Mouse (Mus musculus): ENCODE results near the gene Abcb9.

DNA sequence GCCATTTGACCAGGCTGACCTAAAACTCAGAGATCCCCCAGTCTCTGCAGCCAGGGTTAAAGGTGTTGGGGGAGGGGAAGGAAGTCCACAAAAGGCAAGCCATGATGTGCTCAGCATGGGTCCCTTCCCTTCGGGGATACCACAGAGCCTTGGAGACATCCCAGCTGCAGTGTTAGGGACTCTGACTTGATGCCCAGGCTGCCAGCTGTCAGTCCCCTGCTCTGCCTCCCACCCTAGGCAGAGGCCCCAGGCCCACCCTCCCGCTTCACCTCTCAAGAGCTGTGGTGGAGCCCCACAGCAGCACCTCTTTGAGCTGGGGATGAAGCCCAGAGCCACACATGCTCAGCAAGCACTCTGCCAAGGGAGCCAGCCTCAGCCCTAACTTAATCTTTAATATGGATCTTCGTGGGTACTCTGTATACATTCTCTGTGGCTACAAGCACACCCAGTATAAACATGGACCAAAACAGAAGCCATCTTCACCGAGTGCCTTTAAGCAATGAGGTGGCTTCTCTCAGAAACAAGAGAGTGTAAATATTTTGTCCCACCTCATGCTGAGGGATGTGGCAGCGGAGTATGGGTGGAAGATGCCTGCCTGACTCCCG, 17.6 kb downstream of the Abcb9 start:
- TF ChIP-seq POLR2A (IDR thresholded peaks at IDR 0.05; ENCODE audit: insufficient read depth, low read depth, low read length) (no peak), EP300 (IDR thresholded peaks at IDR 0.05; ENCODE audit: insufficient read depth, low read depth, low read length) (no peak), CTCF (IDR thresholded peaks at IDR 0.05) (no peak)

Data from heart, adult 2 months (tissue).